Mouse (Mus musculus) 3134 (cell line): ENCODE results near the gene 9330161L09Rik.
A peak's percentile ranks its signal among the peaks of the same experiment; 100 is the strongest.
"Not testable (repeated sequence)": the region's sequence is repeated elsewhere in the genome, so short reads cannot be mapped to it uniquely, and the experiment has no call there.

Source experiments
- DNase-seq: peaks from one replicate; pipeline ENCODE4 v3.0.0-alpha.2; 2011; ENCODE audit warnings: low spot score; ENCODE audit not compliant: insufficient read length; ENCODE audit errors: extremely low read depth

The 9330161L09Rik gene

DNA sequence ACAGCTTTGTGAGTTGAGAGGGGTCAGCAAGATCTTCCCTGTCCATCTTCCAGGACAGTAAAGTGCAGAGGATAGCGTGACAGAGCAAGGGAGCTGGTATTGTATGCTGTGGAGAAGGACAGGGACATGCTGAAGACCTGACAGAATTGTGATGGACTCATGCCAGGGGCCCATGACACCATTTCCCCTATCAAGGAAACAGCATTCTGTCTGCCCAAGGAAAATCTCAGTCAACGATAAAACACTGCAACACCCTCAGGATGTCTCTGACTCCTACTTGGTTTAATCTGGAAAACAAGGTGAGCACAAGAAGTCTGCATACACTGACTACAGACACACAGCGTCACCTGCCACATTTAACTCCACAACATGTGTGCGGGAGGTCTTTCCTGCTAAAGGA is at the start of gene 9330161L09Rik:
Gene 9330161L09Rik (minus strand): TSS at position 101 of the 400 bp plus-strand sequence.
- DNase-seq: no peak

DNA sequence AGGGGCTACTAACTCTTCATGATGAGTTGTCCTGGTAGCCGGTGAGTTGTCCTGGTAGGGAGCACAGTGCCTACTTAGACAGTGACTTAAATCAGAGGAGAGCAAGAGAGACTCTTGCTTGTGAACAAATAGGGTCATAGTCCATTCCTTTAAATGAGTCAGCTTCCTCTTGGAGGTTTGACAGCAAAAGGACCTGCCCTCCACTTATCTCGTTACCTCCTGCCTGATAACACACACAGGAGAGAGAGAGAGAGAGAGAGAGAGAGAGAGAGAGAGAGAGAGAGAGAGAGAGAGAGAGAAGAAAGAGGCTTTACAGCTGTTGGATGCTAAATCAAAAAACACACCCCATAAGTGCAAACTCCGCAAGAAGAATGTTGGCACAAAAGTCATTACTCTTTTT is 49.5 kb upstream of the 9330161L09Rik start, which contains the start of gene Ifi27l2b:
Gene Ifi27l2b (minus strand): TSS at position 84 of the 400 bp plus-strand sequence.
- no peak for DNase-seq

DNA sequence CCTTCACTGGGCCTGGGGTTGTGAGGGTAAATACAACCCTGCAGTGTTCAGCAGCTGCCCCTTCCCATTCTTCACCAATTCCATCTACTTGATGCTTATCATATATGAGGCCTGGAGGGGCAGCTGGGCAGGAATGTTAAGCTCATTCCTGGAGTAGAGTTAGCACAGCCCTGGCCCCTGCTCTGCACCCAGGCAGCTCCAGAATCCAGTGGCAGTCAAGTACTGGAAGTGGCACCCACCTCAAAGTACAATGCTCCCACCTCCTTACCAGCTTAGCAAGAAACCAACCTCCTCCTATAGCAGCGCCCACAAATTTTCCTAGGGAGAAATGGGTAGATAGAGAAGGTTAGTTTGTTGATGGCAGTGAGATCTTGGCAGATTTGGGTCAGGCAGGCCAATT is 49.1 kb upstream of the 9330161L09Rik start:
- not testable (repeated sequence) for DNase-seq

DNA sequence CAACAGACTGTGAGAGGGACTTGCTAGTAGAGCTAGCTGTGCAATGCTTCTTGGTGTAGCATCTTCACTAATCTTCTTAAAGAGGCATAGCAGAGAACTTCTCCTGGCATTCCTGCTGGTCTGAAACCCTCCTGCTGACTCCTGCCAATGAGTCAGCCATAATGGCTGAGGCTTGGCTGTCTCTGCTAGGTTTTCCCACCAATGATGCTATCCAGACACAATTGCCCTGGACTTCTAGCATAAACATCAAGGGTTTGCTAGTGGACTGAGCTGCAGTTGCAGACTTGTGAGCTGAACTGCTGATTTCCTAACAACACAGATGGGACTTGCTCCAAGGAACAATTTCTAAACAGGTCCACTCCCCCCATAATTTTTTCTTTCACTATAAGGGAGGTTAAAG is 45.7 kb upstream of the 9330161L09Rik start:
- no peak for DNase-seq

DNA sequence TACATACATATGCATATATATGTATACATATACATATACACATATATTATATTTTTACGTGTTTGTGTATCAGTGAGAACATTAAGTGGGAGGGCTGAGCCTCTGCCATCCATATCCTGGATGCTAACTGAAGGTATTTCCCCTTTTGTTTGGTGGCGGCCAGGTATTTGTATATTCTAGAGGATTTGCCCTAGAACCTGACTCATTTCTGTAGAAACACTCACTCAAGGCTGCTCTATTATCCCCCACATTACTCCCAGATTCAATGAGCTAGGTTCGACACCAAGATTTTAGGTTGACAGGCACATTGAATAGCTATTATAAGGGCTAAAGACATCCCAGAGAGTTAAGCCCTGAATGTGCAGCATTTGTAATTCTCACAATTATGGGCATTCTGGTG is 37.4 kb upstream of the 9330161L09Rik start:
- no peak for DNase-seq

DNA sequence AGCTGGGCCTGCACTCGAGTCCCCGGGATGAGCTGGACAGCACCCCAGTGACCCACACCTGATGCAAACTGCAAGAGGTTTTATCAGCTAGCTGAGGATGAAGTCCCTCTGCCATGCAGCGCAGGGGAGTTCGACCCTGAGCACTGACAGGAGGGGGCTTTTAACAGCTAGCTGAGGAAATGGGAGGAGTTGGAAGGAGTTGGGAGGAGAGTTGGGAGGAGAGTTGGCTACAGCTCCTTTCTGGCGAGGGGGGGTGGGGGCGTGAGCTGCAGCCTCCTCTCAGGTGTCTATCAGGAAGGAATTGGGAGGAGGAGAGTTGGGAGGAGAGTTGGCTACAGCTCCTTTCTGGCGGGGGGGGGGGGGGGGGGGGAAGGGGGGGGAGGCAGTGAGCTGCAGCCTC is 36.6 kb upstream of the 9330161L09Rik start:
- DNase-seq: not testable (repeated sequence)

DNA sequence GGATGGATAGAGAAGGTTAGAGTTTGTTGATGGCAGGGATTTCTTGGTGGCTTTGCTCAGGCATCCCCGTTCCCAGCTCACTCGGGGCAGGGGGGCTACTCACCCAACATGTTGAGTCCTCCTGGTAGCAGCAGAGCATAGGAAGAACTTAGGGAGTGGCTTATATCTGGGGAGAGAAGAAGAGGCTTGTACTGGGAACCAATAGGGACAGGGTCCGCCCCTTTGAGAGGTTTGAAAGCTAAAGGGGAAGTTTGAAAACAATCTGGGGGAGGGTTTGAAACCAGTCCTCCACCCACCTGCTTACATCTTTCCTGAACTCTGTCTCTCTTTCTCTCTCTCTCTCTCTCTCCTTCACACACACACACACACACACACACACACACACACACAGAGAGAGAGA is 35.9 kb upstream of the 9330161L09Rik start, which contains the start of gene Ifi27l2a:
Gene Ifi27l2a (minus strand): TSS at position 157 of the 400 bp plus-strand sequence.
- DNase-seq: peak; percentile 20

DNA sequence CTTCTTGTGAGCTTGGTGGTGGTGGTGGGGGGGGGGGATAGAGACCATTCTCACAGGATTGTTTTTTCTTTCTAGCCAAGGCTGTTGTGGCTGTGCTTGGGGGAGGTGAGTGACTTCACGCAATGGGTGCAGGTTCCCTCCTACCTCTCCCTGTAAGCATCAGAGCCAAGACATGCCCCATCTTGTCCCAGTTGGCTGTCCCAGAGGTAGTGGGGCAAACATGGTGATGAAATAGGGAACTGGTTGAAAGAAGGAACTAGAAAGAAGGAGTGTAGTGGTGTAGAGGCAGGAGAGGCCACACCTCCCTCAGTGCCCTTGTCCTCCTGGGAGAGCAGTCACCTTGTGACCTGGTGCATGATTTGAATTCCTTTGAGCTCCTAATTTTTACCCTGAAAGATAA is 30.0 kb upstream of the 9330161L09Rik start:
- DNase-seq: no peak

DNA sequence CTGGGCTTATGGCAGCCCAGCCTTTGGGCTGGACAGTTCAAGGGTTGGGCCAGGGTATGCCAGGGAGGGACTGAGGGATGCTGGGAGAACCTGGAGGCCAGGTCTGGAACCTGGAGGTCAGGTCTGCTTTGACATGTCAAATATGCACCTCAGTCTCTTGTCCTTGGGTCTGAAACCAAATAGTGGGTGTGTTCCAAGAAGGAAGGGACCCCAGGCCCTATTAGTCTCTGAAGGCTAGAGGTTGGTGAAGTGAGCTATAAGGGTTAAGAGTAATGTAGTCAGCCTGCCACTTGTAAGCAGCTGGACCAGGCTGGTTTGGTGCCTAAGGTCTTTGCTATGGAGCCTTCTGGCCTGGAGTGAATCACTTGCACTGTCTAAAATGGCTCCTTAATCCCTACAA is 27.2 kb upstream of the 9330161L09Rik start:
- no peak for DNase-seq

DNA sequence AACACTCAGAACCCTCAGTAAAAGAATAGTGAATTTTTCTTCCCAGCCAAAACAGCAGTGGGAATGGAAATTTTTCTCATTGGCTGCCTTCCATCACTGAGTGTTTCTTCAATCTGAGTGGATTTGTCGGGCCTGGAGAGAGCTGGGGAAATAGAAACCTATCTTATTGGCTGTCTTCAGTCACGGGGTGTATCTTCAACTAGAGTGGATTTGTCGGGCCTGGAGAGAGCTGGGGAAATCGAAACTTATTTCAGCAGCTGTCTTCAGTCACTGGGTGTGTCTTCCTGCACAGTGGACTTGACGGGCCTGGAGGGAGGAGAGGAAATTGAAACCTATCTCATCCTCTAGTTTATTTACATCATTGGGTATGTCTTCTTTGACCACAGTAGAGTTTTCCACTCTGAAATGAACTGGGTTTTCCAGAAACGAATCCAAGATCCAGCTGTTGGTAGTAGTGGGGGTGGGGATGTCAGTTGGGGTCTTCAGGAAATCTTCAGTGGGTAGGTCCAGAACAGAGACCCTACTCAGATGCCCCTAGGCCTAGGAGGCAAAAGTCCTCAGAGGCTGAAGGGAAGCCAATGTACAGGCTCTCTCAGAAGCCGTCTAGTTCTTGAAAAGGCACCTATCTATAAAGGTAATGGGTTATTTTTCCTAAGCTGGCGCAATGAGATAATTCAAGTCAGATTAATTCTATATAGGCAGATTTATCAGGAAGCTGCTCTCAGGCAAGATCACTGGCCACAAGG is 26.5 kb upstream of the 9330161L09Rik start, which contains the start of gene Ifi27:
Gene Ifi27 (plus strand): TSS at position 226 of the 746 bp plus-strand sequence.
- peak; percentile 58 for DNase-seq

DNA sequence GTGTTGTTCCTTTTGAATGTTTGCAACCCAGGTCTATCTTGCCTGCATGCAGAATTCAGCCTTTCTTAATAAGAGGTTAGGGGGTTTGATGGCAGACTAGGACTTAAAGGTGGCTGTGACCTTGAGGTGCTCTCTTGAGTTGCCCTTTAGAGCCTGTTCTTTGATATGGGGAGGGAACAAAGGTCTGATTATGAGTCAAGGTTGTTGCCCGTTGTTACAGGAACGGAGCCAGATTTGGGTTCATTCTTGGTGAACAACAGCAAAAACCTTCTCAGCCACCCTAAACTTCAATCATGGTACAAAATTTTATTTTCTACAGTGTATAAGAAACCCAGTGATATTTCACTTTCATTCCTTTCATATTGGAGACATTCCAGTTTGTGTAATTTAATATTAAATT is 25.8 kb upstream of the 9330161L09Rik start:
- DNase-seq: no peak

DNA sequence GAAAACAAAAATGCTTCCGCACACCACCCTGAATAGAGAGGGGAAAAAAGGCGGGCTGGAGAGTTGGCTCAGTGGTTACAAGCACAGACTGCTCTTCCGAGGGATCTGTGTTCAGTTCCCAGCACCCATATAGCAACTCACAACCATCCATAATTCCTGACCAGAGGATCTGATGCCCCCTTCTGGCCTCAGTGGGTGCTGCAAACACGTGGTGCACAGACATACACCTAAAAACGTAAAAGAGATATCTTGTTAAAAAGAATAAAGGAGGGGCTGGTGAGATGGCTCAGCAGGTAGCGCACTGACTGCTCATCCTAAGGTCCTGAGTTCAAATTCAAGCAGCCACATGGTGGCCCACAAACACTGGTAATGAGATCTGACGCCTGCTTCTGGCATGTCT is 19.1 kb upstream of the 9330161L09Rik start:
- DNase-seq: no peak

DNA sequence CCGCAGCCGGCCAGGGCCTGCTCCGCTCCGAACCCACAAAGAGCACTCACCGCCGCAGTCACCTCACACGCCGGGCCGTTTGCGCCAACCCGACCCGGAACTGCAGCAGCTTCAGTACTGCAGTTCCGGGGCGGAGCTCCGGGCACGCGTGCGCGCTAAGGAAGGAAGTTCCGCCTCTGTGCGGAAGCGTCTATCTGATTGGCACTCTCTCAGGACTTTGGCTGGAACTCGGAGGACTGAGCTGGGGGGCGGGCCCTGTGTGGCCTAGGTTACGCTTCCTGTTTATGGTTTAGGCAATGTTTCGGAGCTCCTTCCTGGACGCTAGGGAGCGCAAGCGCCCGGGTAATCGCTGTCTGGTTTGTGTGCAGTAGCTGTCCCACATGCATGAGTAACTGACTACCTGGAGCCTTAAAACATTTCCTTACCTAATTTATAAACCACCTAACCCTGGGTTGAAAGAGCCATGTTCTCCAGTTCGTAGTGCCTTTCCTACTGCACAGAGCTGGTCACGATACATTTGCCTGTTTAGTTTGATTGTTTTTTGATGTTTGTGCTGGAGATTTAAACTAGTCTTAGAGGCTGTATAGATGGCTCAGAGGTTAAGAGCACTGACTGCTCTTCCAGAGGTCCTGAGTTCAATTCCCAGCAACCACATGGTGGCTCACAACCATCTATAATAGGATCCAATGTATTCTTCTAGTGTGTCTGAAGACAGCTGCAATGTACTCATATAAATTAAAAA is 18.3 kb upstream of the 9330161L09Rik start, which contains the start of gene Ddx24:
Gene Ddx24 (minus strand): TSS at position 102 of the 742 bp plus-strand sequence.
- DNase-seq: peak; percentile 93

DNA sequence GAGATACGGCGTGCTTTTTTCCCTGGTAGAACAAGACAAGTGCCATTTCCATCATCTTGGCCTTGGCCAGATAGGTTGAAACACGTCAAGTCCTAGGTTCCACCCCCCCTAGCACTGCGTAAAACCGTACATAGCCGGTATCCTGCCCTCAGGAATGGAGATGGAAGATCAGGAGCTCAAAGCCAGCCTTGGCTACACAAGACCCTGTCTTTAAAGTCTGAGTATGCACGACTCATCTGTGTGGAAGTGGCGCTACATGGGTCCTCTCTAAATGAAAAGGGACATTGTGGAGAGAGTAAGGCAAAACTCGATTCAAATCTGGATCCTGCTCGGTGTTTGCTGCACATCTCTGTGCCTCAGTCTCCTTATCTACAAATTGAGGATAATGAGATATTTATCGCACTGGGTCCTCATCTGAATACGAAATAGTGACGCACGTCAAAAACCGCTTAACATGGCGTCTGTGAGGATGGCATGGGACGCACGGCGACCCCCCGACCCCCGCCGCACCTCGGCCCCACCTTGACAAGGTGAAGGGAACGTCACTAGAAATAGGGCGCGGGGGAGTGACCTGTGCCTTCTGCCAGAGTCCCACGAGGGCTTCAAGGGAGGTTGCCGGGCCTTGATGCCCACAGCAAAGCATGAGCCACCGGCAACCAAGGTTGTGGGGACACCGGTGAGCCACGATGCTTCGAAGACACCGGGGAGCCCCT is 17.6 kb upstream of the 9330161L09Rik start:
- no peak for DNase-seq

DNA sequence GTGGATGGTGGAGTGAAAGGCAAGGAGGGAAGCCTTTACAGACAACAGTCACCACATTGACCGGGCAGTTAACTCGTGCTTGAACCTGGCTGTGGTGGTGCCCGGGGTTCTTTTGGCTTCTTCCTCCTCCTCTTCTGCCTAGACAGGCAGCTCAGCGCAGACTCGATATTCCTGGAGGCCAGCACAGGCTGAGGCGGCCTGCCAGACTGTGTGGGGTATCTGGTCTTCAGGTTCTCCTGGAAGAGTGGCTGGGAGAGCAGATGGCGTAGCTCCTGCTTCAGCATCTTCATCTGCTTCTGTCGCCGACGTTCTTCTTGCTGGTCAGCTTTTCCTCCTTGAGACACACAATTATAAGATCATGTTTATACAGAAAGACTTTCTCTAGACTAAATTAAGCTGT is 524 bp upstream of the 9330161L09Rik start:
- no peak for DNase-seq

DNA sequence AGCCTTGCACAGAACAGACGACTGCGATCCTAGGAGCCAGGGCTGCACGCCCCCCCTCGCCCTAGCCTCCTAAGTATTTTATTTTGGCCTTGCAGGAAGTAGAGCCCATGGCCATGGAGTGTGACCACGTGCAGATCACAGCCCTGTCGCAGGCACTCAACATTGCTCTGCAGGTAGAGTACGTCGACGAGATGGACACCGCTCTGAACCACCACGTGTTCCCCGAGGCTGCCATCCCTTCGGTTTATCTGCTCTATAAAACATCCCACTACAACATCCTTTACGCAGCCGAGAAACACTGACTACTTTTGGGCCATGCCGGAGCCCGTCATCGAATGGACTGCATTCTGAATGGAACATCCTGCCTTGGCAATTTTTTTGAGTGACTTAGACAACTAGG is 3.5 kb downstream of the 9330161L09Rik start:
- DNase-seq: no peak

DNA sequence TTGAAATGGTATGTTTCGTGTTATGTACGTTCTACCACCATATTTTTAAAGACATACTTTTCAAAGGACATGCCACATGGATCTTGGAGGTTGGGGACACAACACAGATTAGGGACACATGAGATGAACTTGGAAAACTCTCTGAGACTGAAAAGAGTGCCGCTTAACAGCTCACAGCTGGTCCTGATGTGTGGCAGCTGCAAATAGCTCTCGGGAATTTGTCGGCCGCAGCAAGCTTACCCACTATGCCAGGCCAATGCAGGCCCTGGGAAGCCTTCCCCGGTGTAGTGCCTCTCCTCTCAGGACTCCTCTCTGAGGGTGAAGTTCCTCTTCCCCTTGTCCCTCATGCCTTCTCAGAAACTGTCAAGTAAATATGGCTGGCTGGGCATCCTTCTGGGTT is 10.9 kb downstream of the 9330161L09Rik start:
- DNase-seq: no peak

DNA sequence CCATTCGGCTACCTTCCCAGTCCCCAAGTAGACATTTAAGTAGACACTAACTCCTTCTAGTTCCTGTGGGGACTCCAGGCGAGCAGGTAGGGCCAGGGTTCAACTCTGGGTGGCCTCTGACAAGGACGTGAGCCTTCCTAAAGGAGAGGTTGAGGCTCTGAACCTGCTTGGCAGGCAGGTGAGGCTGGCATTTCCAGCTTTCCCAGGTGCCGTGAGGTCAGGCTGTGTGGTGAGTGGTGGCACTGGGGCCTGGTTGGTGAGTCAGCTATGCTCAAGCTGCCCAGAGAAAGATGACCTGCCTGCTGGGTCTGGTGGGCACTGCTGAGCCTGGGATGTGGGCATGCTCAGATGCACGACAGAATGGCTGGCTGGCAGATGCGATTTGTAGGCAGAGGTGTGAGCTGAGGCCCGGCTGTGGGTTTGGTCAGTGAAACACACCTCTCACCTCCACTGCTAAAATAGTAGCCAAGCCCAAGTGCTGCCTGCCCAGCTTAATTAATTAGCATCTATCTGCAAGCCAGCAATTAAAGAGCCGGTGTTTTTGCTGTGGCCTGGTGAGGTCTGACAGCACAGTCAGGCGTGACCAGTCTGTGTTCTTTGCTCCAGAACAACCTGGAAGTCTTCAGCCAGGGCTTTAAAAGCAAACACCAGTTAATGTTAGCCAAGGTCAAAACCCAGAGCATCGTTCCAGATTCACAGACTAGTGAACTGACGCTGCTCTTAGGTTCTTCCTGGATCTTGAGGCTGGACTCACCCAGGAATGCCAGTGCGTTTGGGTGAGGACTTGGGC is 11.9 kb downstream of the 9330161L09Rik start:
- DNase-seq: no peak

DNA sequence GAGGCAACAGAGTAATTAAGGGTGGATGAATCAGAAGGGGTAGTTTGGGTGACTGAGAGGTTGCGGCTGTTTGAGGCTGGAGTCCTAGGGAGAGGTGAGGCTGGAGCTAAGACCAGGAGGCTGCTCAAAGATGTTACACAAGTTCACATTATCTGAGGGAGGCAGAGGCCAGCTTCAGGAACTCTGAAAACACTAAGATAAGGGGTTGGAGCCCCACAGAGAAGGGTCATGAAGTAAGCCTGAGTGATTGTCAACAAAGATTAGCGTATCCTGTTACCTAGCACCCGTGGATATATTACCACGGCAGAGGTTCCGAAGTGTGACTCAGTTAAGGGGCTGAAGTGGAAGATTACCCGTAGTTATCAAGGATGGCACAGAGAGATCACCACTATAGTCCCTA is 14.1 kb downstream of the 9330161L09Rik start:
- no peak for DNase-seq

DNA sequence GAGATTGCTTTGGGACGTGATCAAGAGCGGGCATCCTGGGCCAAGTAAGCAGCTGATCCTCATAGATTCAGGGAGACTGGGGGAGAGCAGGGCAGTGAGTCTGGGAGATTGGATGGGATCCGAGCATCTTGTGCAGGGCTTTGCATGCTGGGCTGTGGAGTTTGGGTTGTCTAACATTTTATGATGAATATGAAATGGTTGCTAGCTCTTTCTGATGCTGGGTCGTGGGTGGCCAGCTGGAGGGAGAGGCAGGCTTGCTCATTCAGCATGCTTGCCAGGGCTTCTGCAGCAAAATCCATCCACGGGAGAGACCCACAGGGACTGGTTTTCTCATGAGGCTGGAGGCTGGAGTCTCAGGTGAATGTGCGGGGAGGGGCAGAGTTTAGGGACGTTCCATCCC is 16.5 kb downstream of the 9330161L09Rik start:
- DNase-seq: no peak
